Comparison of ENCODE assay signal across 11 mouse cellular contexts in the genomic region with DNA sequence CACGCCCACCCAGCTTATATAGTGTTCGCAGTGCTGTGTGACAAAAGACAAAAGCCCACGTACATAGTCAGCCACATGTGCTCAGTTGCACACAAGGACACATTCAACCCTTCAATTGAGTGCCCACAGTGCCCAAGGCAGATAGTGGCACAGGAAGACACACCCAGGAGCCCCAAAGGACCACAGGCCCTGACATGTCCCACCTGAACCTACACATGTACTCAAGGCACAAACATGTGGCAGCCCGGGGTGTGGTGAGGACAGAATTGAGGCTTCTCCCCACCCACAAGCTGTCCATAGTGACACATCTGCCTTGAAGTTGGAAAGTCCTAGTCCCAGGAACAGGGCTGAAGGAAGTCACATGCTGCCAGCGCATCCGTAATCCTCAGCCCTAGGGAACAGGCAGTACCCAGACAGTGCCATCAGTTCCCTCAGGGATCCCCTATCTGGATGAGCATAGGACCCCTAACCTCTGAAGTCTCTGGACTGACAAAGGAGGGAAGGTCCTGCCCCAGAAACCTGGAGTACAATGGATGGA. TPM values are rescaled to one million over a fixed set of nuclear protein-coding genes. Genes with fewer than 3 reads are reported as not detected.
DNase-seq lines count a peak whose midpoint lies in the region; ATAC-seq lines count a peak whose summit lies in the region.
"Had no signal": no experiment of that assay in that cellular context is flagged by ENCODE, and none has a peak within 500 bp of the region (broad histone marks: within the 10 kb centered on the region; RNA-seq: fewer than 3 reads in every experiment).

No protein-coding gene starts in this region.

- H3K36me3 ChIP-seq in heart, embryonic 13.5 days = no peaks in the 10 kb centered on the region
- no peaks in the 10 kb centered on the region for H3K36me3 ChIP-seq in midbrain, embryonic 13.5 days
- no peaks in the 10 kb centered on the region for H3K36me3 ChIP-seq in midbrain, embryonic 11.5 days (ENCODE audit: control insufficient read depth, insufficient read depth, low read length)
- H3K36me3 ChIP-seq in intestine, embryonic 15.5 days = no peaks in the 10 kb centered on the region
- H3K36me3 ChIP-seq: G1E; liver, embryonic 15.5 days had no signal

- H3K4me3 ChIP-seq in heart, embryonic 13.5 days = no peak overlapping the region
- H3K4me3 ChIP-seq in midbrain, embryonic 13.5 days (replicated peaks) = no peak overlapping the region
- no peak overlapping the region for H3K4me3 ChIP-seq in midbrain, embryonic 11.5 days (ENCODE audit: low read depth, low read length)
- no peak overlapping the region for H3K4me3 ChIP-seq in intestine, embryonic 15.5 days (replicated peaks)
- H3K4me3 ChIP-seq: liver, embryonic 15.5 days had no signal

- no peak for ATAC-seq in heart, embryonic 13.5 days (ENCODE audit: extremely low read depth, insufficient number of reproducible peaks, low FRiP score, low TSS enrichment)
- ATAC-seq in midbrain, embryonic 13.5 days = no peak
- no peak for ATAC-seq in midbrain, embryonic 11.5 days (ENCODE audit: low FRiP score)
- ATAC-seq in intestine, embryonic 15.5 days = no peak

- no peaks in the 10 kb centered on the region for H3K27me3 ChIP-seq in heart, embryonic 13.5 days (replicated peaks)
- H3K27me3 ChIP-seq in midbrain, embryonic 13.5 days = no peaks in the 10 kb centered on the region
- H3K27me3 ChIP-seq in midbrain, embryonic 11.5 days (ENCODE audit: control insufficient read depth, insufficient read depth, low read length) = peaks cover 13% of the 10 kb centered on the region
- H3K27me3 ChIP-seq in intestine, embryonic 15.5 days (replicated peaks) = no peaks in the 10 kb centered on the region

- no peak for DNase-seq in heart, postnatal 4 days
- DNase-seq in midbrain, embryonic 11.5 days (ENCODE audit: low spot score, missing footprints) = no peak
- DNase-seq in thymus, postnatal 0 days (ENCODE audit: low spot score) = peak; percentile 51
- no peak for DNase-seq in embryo, embryonic 10 days (ENCODE audit: low spot score)
- no peak for DNase-seq in right cerebral cortex, postnatal 4 days
- DNase-seq: right cerebral cortex, postnatal 25 days had no signal

- H3K9me3 ChIP-seq in heart, embryonic 13.5 days = no peaks in the 10 kb centered on the region
- H3K9me3 ChIP-seq in midbrain, embryonic 13.5 days = no peaks in the 10 kb centered on the region
- no peaks in the 10 kb centered on the region for H3K9me3 ChIP-seq in midbrain, embryonic 11.5 days (ENCODE audit: control insufficient read depth, low read length)
- no peaks in the 10 kb centered on the region for H3K9me3 ChIP-seq in intestine, embryonic 15.5 days
- H3K9me3 ChIP-seq: G1E; liver, embryonic 15.5 days had no signal

- H3K27ac ChIP-seq in heart, embryonic 13.5 days (replicated peaks) = peak overlapping the region; percentile 99
- peak overlapping the region; percentile 85; the same call in 1 of the 2 replicates for H3K27ac ChIP-seq in midbrain, embryonic 13.5 days
- H3K27ac ChIP-seq in midbrain, embryonic 11.5 days (ENCODE audit: low read depth, low read length) = no peak overlapping the region
- H3K27ac ChIP-seq in intestine, embryonic 15.5 days = peak overlapping the region; percentile 87
- H3K27ac ChIP-seq: liver, embryonic 15.5 days had no signal

- 71% methylated on average over 6 of the region's 6 CpGs for WGBS in heart, embryonic 13.5 days
- 89% methylated on average over 6 of the region's 6 CpGs for WGBS in midbrain, embryonic 13.5 days
- 88% methylated on average over 6 of the region's 6 CpGs for WGBS in midbrain, embryonic 11.5 days
- WGBS in intestine, embryonic 15.5 days = 78% methylated on average over 6 of the region's 6 CpGs

- peak overlapping the region; percentile 48 for H3K4me2 ChIP-seq in heart, embryonic 13.5 days
- H3K4me2 ChIP-seq in midbrain, embryonic 13.5 days (replicated peaks) = no peak overlapping the region
- no peak overlapping the region for H3K4me2 ChIP-seq in midbrain, embryonic 11.5 days
- peak overlapping the region; percentile 28 for H3K4me2 ChIP-seq in intestine, embryonic 15.5 days (replicated peaks)
- H3K4me2 ChIP-seq: liver, embryonic 15.5 days had no signal

- peaks cover 89% of the 10 kb centered on the region for H3K4me1 ChIP-seq in heart, embryonic 13.5 days
- H3K4me1 ChIP-seq in midbrain, embryonic 13.5 days (replicated peaks) = peaks cover 66% of the 10 kb centered on the region
- peaks cover 36% of the 10 kb centered on the region for H3K4me1 ChIP-seq in midbrain, embryonic 11.5 days (ENCODE audit: control insufficient read depth, insufficient read depth, low read length)
- peaks cover 74% of the 10 kb centered on the region for H3K4me1 ChIP-seq in intestine, embryonic 15.5 days (replicated peaks)

- H3K9ac ChIP-seq in heart, embryonic 13.5 days = peak overlapping the region; percentile 77
- no peak overlapping the region for H3K9ac ChIP-seq in midbrain, embryonic 13.5 days (replicated peaks)
- no peak overlapping the region for H3K9ac ChIP-seq in midbrain, embryonic 11.5 days (ENCODE audit: low read length)
- peak overlapping the region; percentile 12; the same call in 1 of the 2 replicates for H3K9ac ChIP-seq in intestine, embryonic 15.5 days
- H3K9ac ChIP-seq: liver, embryonic 15.5 days had no signal

RNA-seq across cellular contexts. Expression of gene Wasf2, which starts 43.1 kb away (rescaled TPM):
- 64.6 and 72.7 TPM in 2 replicates for polyA plus RNA-seq in heart, embryonic 13.5 days (2015; fragmentation: Nextera tagmentation; extraction: Ambion mirVana)
- 100 to 1,000 TPM; 141 to 149 TPM for total RNA-seq in heart, postnatal 4 days (2021)
- polyA plus RNA-seq in midbrain, embryonic 13.5 days (2015; fragmentation: Nextera tagmentation; extraction: Ambion mirVana) = 28.8 and 34.2 TPM in 2 replicates
- polyA plus RNA-seq in midbrain, embryonic 11.5 days (2014; fragmentation: Nextera tagmentation; extraction: Ambion mirVana) = 38.3 and 40.1 TPM in 2 replicates
- 92.5 and 115 TPM in 2 replicates for polyA plus RNA-seq in intestine, embryonic 15.5 days (2015; fragmentation: Nextera tagmentation; extraction: Ambion mirVana)
- polyA plus RNA-seq in thymus, postnatal 0 days (2015; fragmentation: Nextera tagmentation; extraction: Ambion mirVana) = 140 and 190 TPM in 2 replicates

Comparison
In these comparisons a context has a peak if more than half of its experiments do, and no peak if none do; other contexts are left out.
1. H3K4me2 ChIP-seq: peak in heart, embryonic 13.5 days (single experiment) and intestine, embryonic 15.5 days (single experiment); none in midbrain, embryonic 13.5 days (single experiment) and midbrain, embryonic 11.5 days (single experiment).
2. H3K9ac ChIP-seq: peak in heart, embryonic 13.5 days (single experiment) and intestine, embryonic 15.5 days (single experiment); none in midbrain, embryonic 13.5 days (single experiment) and midbrain, embryonic 11.5 days (single experiment).